Mouse (Mus musculus): ENCODE data around the gene Spout1. TPM values are rescaled to one million over a fixed set of nuclear protein-coding genes. Genes with fewer than 3 reads are reported as not detected.

Gene Spout1
- 0.53 TPM for polyA plus RNA-seq (2014; fragmentation: Illumina TruSeq; extraction: RNeasy Lipid Tissue Mini Kit (QIAGEN cat#74804); ENCODE audit: low read depth, low replicate concordance)

DNA sequence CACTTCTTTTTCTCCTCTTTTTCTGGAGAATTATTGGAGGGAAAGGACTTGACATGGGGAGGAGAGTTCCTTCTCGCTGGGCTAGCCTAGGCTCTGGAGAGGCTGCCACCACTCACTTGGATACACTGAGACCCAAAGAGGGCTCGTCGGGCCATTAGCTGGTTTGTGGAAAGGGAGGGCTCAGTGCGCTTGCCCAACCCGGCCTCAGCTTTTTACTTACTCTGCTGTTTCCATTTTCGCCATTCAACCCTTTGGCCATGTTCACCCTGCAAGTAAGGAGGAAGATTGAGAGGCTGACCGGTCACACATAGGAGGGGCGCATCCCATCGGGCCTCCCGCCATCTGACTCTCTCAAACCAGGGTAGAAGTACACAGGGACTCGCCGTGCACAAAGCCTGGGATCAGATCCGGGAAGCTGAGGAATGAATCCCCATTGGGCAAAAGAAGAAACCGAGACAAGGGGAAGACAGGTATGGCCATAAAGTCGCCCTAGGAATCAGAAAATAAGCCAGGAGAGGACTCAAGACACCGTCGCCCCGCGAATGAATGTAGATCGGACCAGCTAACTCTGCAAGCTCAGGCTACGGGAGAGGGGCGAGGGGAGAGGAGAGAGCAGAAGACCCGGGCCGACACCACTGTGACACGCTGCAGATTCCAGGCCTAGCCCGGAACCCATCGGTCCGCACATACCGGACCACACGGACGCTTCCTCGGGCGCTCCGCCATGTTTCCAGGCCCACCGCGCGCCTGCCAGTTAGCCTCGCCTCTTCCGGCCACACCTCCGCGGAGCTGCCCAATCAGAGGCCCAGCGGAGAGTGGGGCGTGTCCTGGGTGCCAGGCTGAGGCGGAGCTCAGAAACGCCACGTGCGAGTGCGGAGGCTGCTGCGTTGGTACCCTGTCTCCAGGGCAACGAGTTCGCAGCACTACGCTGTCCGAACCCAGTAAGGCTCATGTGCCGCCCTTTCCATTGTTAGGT is at the start of gene Spout1:
Gene Spout1 (minus strand): TSS at position 760 of the 976 bp plus-strand sequence.

DNA sequence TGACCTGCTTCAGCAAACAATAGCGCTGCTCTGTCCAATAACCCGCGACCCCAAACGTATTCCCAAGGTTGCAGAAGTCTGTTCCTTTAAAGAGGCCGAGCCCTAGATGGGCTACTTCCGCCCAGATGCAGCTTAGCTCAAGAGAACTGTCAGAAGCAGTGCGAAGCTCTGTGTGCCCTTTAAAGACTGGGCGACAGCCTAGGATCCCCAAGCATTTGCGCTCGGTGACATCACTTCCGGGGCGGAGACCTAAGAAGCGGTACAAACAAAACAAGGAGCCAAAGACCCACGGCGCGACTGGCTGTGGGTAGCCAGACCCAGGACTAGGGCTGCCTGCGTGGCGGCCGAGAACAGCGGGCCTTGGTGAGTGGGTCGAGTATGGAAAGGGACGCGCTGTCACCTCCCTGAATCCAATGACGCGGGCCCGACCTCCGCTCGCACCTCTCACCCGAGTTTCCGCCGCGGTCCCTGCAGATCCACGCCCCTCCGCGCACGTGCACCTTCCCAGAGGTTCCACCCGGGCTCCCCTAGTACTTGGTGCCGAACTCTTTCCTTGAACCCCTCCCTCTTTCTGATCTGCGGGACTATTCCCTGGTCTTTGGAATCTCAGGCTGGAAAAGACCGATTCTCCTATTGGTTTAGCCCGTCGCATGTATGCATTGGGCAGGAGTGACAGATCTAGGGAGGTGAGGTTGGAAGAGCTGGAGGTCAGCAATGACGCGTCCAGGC is 27.5 kb upstream of the Spout1 start, which contains the start of gene Kyat1:
Gene Kyat1 (minus strand): TSS at position 219 of the 729 bp plus-strand sequence.

GRCm38 (mm10) chr2:30171371-30171996 is 6.8 kb downstream of the Spout1 start, which contains the start of gene Endog:
TSS of gene Endog (plus strand) at chr2:30171493.

GRCm38 (mm10) chr2:30133613-30134377 is 44.5 kb downstream of the Spout1 start, which contains the start of gene Tbc1d13:
TSS of gene Tbc1d13 (plus strand) at chr2:30133746.

DNA sequence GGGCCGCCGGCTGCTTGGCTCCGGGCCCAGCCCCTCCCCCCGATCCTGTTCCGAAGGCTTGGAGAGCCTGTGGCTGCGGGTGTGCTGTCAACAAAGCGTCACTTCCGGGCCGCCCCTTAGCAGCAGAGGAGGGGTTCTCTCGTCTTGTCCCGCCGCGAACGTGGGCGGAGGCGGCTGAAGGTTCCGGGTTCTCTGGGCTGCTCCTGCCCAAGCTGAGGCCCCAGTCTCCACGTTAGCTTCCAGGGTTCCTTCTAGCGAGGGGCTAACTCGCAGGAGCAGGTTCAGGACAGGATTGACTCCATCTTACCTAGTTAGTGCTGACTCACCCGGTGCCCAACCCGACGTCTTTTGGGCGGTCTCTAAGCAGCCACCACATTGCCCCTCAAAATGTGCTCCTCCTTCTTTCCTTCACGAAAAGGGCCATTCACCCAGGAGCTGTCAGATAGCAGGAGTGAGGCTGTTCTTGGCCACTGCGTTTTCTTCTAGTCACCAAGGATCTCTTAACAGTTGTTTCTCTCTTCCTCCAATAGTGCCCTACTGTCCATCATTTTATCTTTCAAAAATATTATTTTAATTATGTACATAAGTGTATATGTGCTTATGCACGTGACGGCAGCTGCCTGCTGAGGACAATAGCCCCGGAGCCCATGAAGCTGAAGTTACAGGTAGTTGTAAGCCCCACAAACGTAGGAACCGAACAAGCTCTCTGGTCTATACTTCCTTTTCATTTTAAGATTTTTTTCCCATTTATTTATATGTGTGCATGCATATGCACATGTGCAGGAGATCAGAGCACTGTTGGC is 53.6 kb downstream of the Spout1 start, which contains the start of gene Zer1:
Gene Zer1 (minus strand): TSS at position 114 of the 803 bp plus-strand sequence.

Other genes with a start within 250 kb of the Spout1 start
- 12.1 TPM for gene Gle1, start 243.0 kb downstream of the Spout1 start, polyA plus RNA-seq (2014; fragmentation: Illumina TruSeq; extraction: RNeasy Lipid Tissue Mini Kit (QIAGEN cat#74804); ENCODE audit: low read depth, low replicate concordance)
- gene Sptan1, start 212.9 kb downstream of the Spout1 start, polyA plus RNA-seq (2014; fragmentation: Illumina TruSeq; extraction: RNeasy Lipid Tissue Mini Kit (QIAGEN cat#74804); ENCODE audit: low read depth, low replicate concordance), result 9.0 TPM
- 0.34 TPM for gene Wdr34, start 129.6 kb downstream of the Spout1 start, polyA plus RNA-seq (2014; fragmentation: Illumina TruSeq; extraction: RNeasy Lipid Tissue Mini Kit (QIAGEN cat#74804); ENCODE audit: low read depth, low replicate concordance)
- 144 TPM for gene Set, start 121.1 kb downstream of the Spout1 start, polyA plus RNA-seq (2014; fragmentation: Illumina TruSeq; extraction: RNeasy Lipid Tissue Mini Kit (QIAGEN cat#74804); ENCODE audit: low read depth, low replicate concordance)
- gene Pkn3, start 100.8 kb downstream of the Spout1 start, polyA plus RNA-seq (2014; fragmentation: Illumina TruSeq; extraction: RNeasy Lipid Tissue Mini Kit (QIAGEN cat#74804); ENCODE audit: low read depth, low replicate concordance), result not detected
- gene Zdhhc12, start 84.8 kb downstream of the Spout1 start, polyA plus RNA-seq (2014; fragmentation: Illumina TruSeq; extraction: RNeasy Lipid Tissue Mini Kit (QIAGEN cat#74804); ENCODE audit: low read depth, low replicate concordance), result 2.7 TPM
- 2.0 TPM for gene Zer1, start 53.9 kb downstream of the Spout1 start, polyA plus RNA-seq (2014; fragmentation: Illumina TruSeq; extraction: RNeasy Lipid Tissue Mini Kit (QIAGEN cat#74804); ENCODE audit: low read depth, low replicate concordance)
- gene Tbc1d13, start 44.7 kb downstream of the Spout1 start, polyA plus RNA-seq (2014; fragmentation: Illumina TruSeq; extraction: RNeasy Lipid Tissue Mini Kit (QIAGEN cat#74804); ENCODE audit: low read depth, low replicate concordance), result 6.5 TPM
- 0.64 TPM for gene Endog, start 7.0 kb downstream of the Spout1 start, polyA plus RNA-seq (2014; fragmentation: Illumina TruSeq; extraction: RNeasy Lipid Tissue Mini Kit (QIAGEN cat#74804); ENCODE audit: low read depth, low replicate concordance)
- gene Kyat1, start 27.4 kb upstream of the Spout1 start, polyA plus RNA-seq (2014; fragmentation: Illumina TruSeq; extraction: RNeasy Lipid Tissue Mini Kit (QIAGEN cat#74804); ENCODE audit: low read depth, low replicate concordance), result 13.5 TPM
- gene Lrrc8a, start 59.3 kb upstream of the Spout1 start, polyA plus RNA-seq (2014; fragmentation: Illumina TruSeq; extraction: RNeasy Lipid Tissue Mini Kit (QIAGEN cat#74804); ENCODE audit: low read depth, low replicate concordance), result 3.3 TPM
- gene Gm28035, start 62.1 kb upstream of the Spout1 start, polyA plus RNA-seq (2014; fragmentation: Illumina TruSeq; extraction: RNeasy Lipid Tissue Mini Kit (QIAGEN cat#74804); ENCODE audit: low read depth, low replicate concordance), result 0.26 TPM
- gene Phyhd1, start 87.7 kb upstream of the Spout1 start, polyA plus RNA-seq (2014; fragmentation: Illumina TruSeq; extraction: RNeasy Lipid Tissue Mini Kit (QIAGEN cat#74804); ENCODE audit: low read depth, low replicate concordance), result 72.7 TPM
- not detected for gene Gm28038, start 102.6 kb upstream of the Spout1 start, polyA plus RNA-seq (2014; fragmentation: Illumina TruSeq; extraction: RNeasy Lipid Tissue Mini Kit (QIAGEN cat#74804); ENCODE audit: low read depth, low replicate concordance)
- gene Dolk, start 107.9 kb upstream of the Spout1 start, polyA plus RNA-seq (2014; fragmentation: Illumina TruSeq; extraction: RNeasy Lipid Tissue Mini Kit (QIAGEN cat#74804); ENCODE audit: low read depth, low replicate concordance), result 5.8 TPM
- gene Nup188, start 107.9 kb upstream of the Spout1 start, polyA plus RNA-seq (2014; fragmentation: Illumina TruSeq; extraction: RNeasy Lipid Tissue Mini Kit (QIAGEN cat#74804); ENCODE audit: low read depth, low replicate concordance), result 1.1 TPM
- gene Sh3glb2, start 180.9 kb upstream of the Spout1 start, polyA plus RNA-seq (2014; fragmentation: Illumina TruSeq; extraction: RNeasy Lipid Tissue Mini Kit (QIAGEN cat#74804); ENCODE audit: low read depth, low replicate concordance), result 1.8 TPM
- 2.6 TPM for gene Miga2, start 185.8 kb upstream of the Spout1 start, polyA plus RNA-seq (2014; fragmentation: Illumina TruSeq; extraction: RNeasy Lipid Tissue Mini Kit (QIAGEN cat#74804); ENCODE audit: low read depth, low replicate concordance)
- gene Dolpp1, start 213.8 kb upstream of the Spout1 start, polyA plus RNA-seq (2014; fragmentation: Illumina TruSeq; extraction: RNeasy Lipid Tissue Mini Kit (QIAGEN cat#74804); ENCODE audit: low read depth, low replicate concordance), result 1.2 TPM
- 7.4 TPM for gene Crat, start 237.4 kb upstream of the Spout1 start, polyA plus RNA-seq (2014; fragmentation: Illumina TruSeq; extraction: RNeasy Lipid Tissue Mini Kit (QIAGEN cat#74804); ENCODE audit: low read depth, low replicate concordance)
- gene Ptpa, start 237.6 kb upstream of the Spout1 start, polyA plus RNA-seq (2014; fragmentation: Illumina TruSeq; extraction: RNeasy Lipid Tissue Mini Kit (QIAGEN cat#74804); ENCODE audit: low read depth, low replicate concordance), result 3.8 TPM